Mouse (Mus musculus) cerebellum, adult 2 months (tissue): ENCODE measurements at regions not wholly inside any gene's neighbourhood (a gene's known extent, or its start where the extent isn't known, plus 50 kb on each side); places are given as distances from the start of the nearest gene placed in this dataset.
A peak's percentile ranks its signal among the peaks of the same experiment; 100 is the strongest.
"Not testable (repeated sequence)": the region's sequence is repeated elsewhere in the genome, so short reads cannot be mapped to it uniquely, and the experiment has no call there.

Experiments
- DNase-seq, 2 experiments: peaks; one replicate each; pipeline ENCODE4 v3.0.0; 2021
- H3K27ac ChIP-seq: fragments of 200-500 bp; 2 replicates; pipeline ENCODE4 v1.5.1; 2012; ENCODE audit warnings: low read length, control low read depth, inconsistent platforms; ENCODE audit not compliant: insufficient read depth
- H3K27me3 ChIP-seq: fragments of 200-500 bp; 2 replicates; pipeline ENCODE4 v1.6.1; 2012; ENCODE audit warnings: inconsistent platforms, mild to moderate bottlenecking, low read length, moderate library complexity; ENCODE audit not compliant: control insufficient read depth, insufficient read depth
- H3K4me1 ChIP-seq: fragments of 200-500 bp; 2 replicates; pipeline ENCODE4 v1.6.1; 2011; ENCODE audit warnings: low read length; ENCODE audit not compliant: control insufficient read depth, insufficient read depth
- H3K4me3 ChIP-seq: fragments of 200-500 bp; replicated peaks from 2 replicates; pipeline ENCODE3; 2011; ENCODE audit warnings: mild to moderate bottlenecking, low read depth, low read length, control low read depth; ENCODE audit not compliant: insufficient read depth
- CTCF ChIP-seq: fragments of 200-500 bp; IDR thresholded peaks from 2 replicates; pipeline ENCODE4 v1.5.1; 2011; ENCODE audit warnings: low read depth, mild to moderate bottlenecking, control low read depth, low read length, moderate library complexity, borderline replicate concordance; ENCODE audit not compliant: insufficient read depth
- POLR2A ChIP-seq: fragments of 200-500 bp; IDR thresholded peaks from 2 replicates; pipeline ENCODE4 v1.6.1; 2011; ENCODE audit warnings: low read length, control low read depth, borderline replicate concordance; ENCODE audit not compliant: insufficient read depth
- WGBS: fragments of 180-500 bp; shearing (Covaris S2); methylation state at CpG from one replicate; pipeline ENCODE4 v1.1.7; 2018; 5-methylcytosine and 5-hydroxymethylcytosine counted together

- no peaks in the 10 kb centered on the region for H3K27me3 ChIP-seq
- H3K4me1 ChIP-seq, result no peaks in the 10 kb centered on the region
- no peak overlapping the region for H3K4me3 ChIP-seq
- no peak for DNase-seq
- no peak for TF ChIP-seq CTCF
- TF ChIP-seq POLR2A, result no peak
- 100% methylated on average over 1 of the region's 1 CpGs for WGBS
- H3K27ac ChIP-seq, result no peak overlapping the region
Measured at GRCm38 (mm10) chr12:65379321-65379720, 154.0 kb downstream of the Wdr20rt start.

GRCm38 (mm10) chr12:65382118-65382791 lies 156.9 kb downstream of the Wdr20rt start:
- H3K4me3 ChIP-seq, result no peak overlapping the region
- H3K27ac ChIP-seq, result no peak overlapping the region
- no peak for TF ChIP-seq POLR2A
- TF ChIP-seq CTCF, result no peak
- H3K4me1 ChIP-seq, result no peaks in the 10 kb centered on the region
- H3K27me3 ChIP-seq, result no peaks in the 10 kb centered on the region
- DNase-seq, result no peak
- 25% methylated on average over 5 of the region's 5 CpGs for WGBS

- DNase-seq, H3K27me3 ChIP-seq, H3K4me1 ChIP-seq, H3K4me3 ChIP-seq, H3K27ac ChIP-seq: not testable (repeated sequence)
- 82% methylated on average over 11 of the region's 11 CpGs for WGBS
Measured at GRCm38 (mm10) chr12:65382796-65383195, 157.5 kb downstream of the Wdr20rt start.

GRCm38 (mm10) chr12:65386005-65386645 lies 160.8 kb downstream of the Wdr20rt start:
- H3K4me3 ChIP-seq, result no peak overlapping the region
- WGBS, result 78% methylated on average over 2 of the region's 2 CpGs
- H3K27me3 ChIP-seq, result no peaks in the 10 kb centered on the region
- H3K27ac ChIP-seq, result no peak overlapping the region
- DNase-seq, result no peak
- H3K4me1 ChIP-seq, result no peaks in the 10 kb centered on the region; the same call in 1 of the 2 replicates
- TF ChIP-seq POLR2A (no peak), CTCF (no peak)

GRCm38 (mm10) chr12:65387042-65387441 lies 161.7 kb downstream of the Wdr20rt start:
- Histone ChIP-seq H3K27me3 (no peaks in the 10 kb centered on the region), H3K4me1 (no peaks in the 10 kb centered on the region; the same call in 1 of the 2 replicates), H3K27ac (no peak overlapping the region), H3K4me3 (no peak overlapping the region)
- no peak for TF ChIP-seq POLR2A
- TF ChIP-seq CTCF, result no peak
- no peak for DNase-seq

GRCm38 (mm10) chr12:65389512-65389911 lies 164.2 kb downstream of the Wdr20rt start:
- TF ChIP-seq CTCF (no peak), POLR2A (no peak)
- 64% methylated on average over 2 of the region's 2 CpGs for WGBS
- no peaks in the 10 kb centered on the region; the same call in 1 of the 2 replicates for H3K4me1 ChIP-seq
- DNase-seq, result no peak
- H3K27ac ChIP-seq, result no peak overlapping the region
- H3K4me3 ChIP-seq, result no peak overlapping the region
- no peaks in the 10 kb centered on the region for H3K27me3 ChIP-seq

GRCm38 (mm10) chr12:65390330-65390729 lies 165.0 kb downstream of the Wdr20rt start:
- no peaks in the 10 kb centered on the region; the same call in 1 of the 2 replicates for H3K4me1 ChIP-seq
- 24% methylated on average over 6 of the region's 6 CpGs for WGBS
- TF ChIP-seq POLR2A (no peak), CTCF (no peak)
- no peak overlapping the region for H3K4me3 ChIP-seq
- DNase-seq, result no peak
- H3K27ac ChIP-seq, result no peak overlapping the region
- H3K27me3 ChIP-seq, result no peaks in the 10 kb centered on the region

- DNase-seq, result peak; percentile 24 to 38
- no peak for TF ChIP-seq POLR2A
- 0 out of 2 replicates have a peak, but pooled peaks have one; percentile 11 for TF ChIP-seq CTCF
- Histone ChIP-seq H3K4me1 (no peaks in the 10 kb centered on the region), H3K4me3 (no peak overlapping the region), H3K27ac (no peak overlapping the region), H3K27me3 (no peaks in the 10 kb centered on the region)
- WGBS, result 52% methylated on average over 8 of the region's 8 CpGs
Measured at GRCm38 (mm10) chr12:65401728-65402419, 176.6 kb downstream of the Wdr20rt start.
